Mouse (Mus musculus) ES-Bruce4 (cell line): ENCODE results near the gene Ulk1.

Experiments
- CTCF ChIP-seq: IDR thresholded peaks from one replicate; pipeline ENCODE4 v1.8.1; 2011; ENCODE audit warnings: low read depth, low read length
- EP300 ChIP-seq: IDR thresholded peaks from 2 replicates; pipeline ENCODE4 v1.6.1; 2011; ENCODE audit warnings: low read depth, low read length; ENCODE audit not compliant: insufficient read depth
- POLR2A ChIP-seq: IDR thresholded peaks from one replicate; pipeline ENCODE4 v1.8.1; 2011; ENCODE audit warnings: low read length; ENCODE audit not compliant: insufficient read depth

DNA sequence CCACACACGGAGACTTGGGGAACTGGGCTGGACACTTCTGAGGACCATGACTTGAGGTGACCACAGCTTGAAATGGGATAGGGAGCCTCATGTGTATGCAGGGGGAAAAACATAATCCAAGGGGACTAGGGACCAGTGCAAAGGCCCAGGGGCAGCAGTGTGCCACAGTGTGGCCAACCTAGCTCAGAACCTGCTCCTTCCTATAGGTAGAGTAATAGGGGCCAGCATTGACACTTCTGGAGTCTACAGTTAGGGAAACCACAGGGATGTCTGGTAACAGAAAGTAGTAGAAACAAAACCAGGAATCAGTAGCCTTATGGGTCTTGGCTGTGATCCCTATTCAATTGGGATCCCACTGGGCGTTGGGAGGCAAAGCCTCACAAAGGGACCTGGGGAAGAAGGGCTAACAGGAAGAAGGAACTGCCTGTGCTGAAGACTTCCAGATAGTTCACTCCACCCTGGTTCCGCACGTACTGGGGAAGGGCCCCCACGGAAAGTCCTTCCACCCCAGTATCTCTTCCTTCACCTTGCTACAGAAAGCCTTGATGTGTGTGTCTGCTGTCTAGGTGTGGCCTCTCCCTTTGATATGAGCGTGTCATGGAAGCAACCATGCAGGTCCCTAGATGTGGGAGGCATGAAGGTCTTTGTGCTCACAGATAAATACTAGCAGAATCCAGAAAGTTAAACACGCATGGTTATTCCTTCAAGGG, 28.2 kb downstream of the Ulk1 start:
- TF ChIP-seq CTCF, result no peak
- TF ChIP-seq POLR2A, result no peak
- no peak for TF ChIP-seq EP300
